Mouse (Mus musculus) lung, adult 2 months (tissue): ENCODE results near the gene Rock2. TPM values are rescaled to one million over a fixed set of nuclear protein-coding genes. Genes with fewer than 3 reads are reported as not detected.

Experiments used
- DNase-seq: peaks from one replicate; pipeline ENCODE4 v3.0.0; 2022
- H3K4me1 ChIP-seq: fragments of 200-500 bp; 2 replicates; pipeline ENCODE4 v1.6.1; 2011; ENCODE audit warnings: low read length; ENCODE audit not compliant: control insufficient read depth, insufficient read depth
- H3K4me3 ChIP-seq: fragments of 200-500 bp; replicated peaks from 2 replicates; pipeline ENCODE3; 2011; ENCODE audit warnings: low read depth, mild to moderate bottlenecking, control low read depth, low read length; ENCODE audit errors: extremely low read depth
- CTCF ChIP-seq: fragments of 200-500 bp; IDR thresholded peaks from 2 replicates; pipeline ENCODE4 v1.5.1; 2011; ENCODE audit warnings: mild to moderate bottlenecking, low read length, control low read depth; ENCODE audit not compliant: insufficient read depth
- POLR2A ChIP-seq: fragments of 200-500 bp; IDR thresholded peaks from 2 replicates; pipeline ENCODE4 v1.6.1; 2011; ENCODE audit warnings: low read depth, mild to moderate bottlenecking, control low read depth, low read length, borderline replicate concordance; ENCODE audit errors: extremely low read depth
- WGBS: fragments of 180-500 bp; shearing (Covaris S2); methylation state at CpG from one replicate; pipeline ENCODE4 v1.1.7; 2018; 5-methylcytosine and 5-hydroxymethylcytosine counted together
- polyA plus RNA-seq: library from polyadenylated mRNA; depleted of rRNA; stranded (reverse); fragments of >200 nt; gene quantifications from 2 replicates; pipeline ENCODE4 v1.2.3, GENCODE M21; 2012

Gene Rock2
- polyA plus RNA-seq, 1 experiment, result 11.4 TPM

DNA sequence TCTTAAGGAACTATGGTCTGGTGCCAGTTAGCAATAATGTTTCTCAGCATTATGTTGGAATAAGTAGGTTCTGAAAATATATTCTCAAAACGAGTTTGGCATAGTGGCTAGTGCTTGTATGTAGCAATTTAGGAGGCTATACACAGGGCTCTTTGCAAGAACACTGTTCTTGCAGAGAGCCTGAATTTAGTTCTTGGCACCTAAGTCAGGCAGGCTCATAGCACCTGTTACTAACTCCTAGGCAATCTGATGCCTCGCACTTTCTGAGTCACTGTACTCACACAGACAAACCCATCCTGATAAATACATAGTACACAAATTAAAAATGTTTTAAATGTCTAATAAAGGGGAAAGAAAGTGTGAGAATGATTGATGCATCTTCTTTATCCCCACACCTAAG lies 33.2 kb downstream of the Rock2 start:
- 76% methylated on average over 2 of the region's 2 CpGs for WGBS
- DNase-seq, result no peak
- no peak overlapping the region for H3K4me3 ChIP-seq
- H3K4me1 ChIP-seq, result peaks cover 3% of the 10 kb centered on the region; the same call in 1 of the 2 replicates
- TF ChIP-seq POLR2A, result no peak
- no peak for TF ChIP-seq CTCF

DNA sequence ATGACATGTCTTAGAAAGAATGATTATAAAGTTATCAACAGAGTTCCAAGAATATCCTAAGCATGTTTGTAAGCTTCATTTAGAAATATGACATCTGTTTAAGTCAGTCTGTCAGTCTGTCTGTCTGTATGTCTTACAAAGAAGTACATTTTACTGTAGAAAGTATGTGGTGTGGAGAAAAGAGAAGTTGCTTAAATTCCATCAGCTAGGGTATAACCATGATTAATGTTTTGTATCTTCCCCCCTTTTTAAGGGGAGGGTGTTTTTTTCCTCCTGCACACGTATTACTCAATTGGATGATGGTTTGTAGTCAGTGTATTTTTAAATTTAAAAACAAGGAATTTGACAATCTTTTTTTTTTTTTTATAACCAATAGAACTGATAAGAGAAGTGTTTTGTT lies 39.7 kb downstream of the Rock2 start:
- Histone ChIP-seq H3K4me1 (no peaks in the 10 kb centered on the region), H3K4me3 (no peak overlapping the region)
- no peak for DNase-seq
- 50% methylated on average over 1 of the region's 1 CpGs for WGBS
- no peak for TF ChIP-seq CTCF
- no peak for TF ChIP-seq POLR2A

DNA sequence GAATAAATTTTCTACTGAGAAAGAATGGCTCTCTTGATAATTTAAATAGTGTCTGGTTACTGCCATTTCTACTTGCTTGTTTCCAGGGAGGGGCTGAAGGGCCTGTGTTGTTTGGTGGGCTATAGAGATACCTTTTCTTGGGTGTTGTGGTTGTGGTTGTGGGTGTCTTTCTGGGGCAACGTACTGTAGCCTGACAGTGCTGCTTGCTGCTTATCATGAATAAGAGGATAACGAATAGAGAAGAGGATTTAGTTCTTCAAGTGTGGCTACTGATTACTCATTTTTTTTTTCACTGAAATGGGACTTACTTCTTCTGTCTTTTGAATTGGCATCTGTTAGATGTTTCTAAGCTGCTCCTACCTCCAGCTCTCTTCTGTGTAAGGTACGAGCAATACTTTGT lies 47.3 kb downstream of the Rock2 start:
- DNase-seq, result no peak

DNA sequence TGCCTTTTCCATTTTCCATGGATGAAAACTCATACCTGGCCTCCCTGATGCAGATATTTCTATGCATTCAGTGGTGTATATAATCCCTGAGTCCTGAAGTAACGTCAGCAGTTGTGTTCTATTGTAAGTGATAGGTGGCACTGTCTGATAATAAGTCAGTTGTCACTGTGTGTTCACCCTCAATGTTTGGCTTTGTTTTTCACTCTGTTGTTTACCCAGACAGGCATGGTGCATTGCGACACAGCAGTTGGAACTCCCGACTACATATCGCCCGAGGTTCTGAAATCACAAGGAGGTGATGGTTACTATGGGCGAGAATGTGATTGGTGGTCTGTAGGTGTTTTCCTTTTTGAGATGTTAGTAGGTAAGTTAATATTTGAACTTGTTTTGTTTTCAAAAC lies 53.5 kb downstream of the Rock2 start:
- H3K4me3 ChIP-seq, result no peak overlapping the region
- WGBS, result 67% methylated on average over 6 of the region's 6 CpGs
- H3K4me1 ChIP-seq, result no peaks in the 10 kb centered on the region
- no peak for TF ChIP-seq POLR2A
- no peak for TF ChIP-seq CTCF
- DNase-seq, result no peak

More for the DNA sequence above, 47.3 kb downstream of the Rock2 start:
- Histone ChIP-seq H3K4me1 (no peaks in the 10 kb centered on the region), H3K4me3 (no peak overlapping the region)
- WGBS, result 77% methylated on average over 3 of the region's 3 CpGs
- TF ChIP-seq POLR2A, result no peak
- TF ChIP-seq CTCF, result no peak

DNA sequence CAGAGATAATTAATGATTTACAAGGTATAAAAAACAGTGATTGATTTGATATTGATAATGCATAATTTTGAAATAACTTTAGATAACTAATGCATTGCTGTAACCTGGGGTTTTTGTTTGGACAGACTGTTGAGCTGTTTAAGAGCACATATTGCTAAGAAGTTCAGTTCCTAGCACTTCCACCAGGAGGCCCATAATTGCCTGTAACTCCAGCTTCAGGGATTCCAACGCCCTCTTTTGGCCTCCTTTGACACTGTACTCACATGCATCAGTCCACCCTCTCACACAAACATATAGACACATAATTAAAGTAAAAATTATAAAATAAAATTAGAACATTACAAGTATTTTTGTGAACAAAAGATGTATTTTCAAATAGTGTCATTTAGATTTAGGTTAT lies 64.2 kb downstream of the Rock2 start:
- no peak for TF ChIP-seq POLR2A
- 0 out of 2 replicates have a peak, but pooled peaks have one; percentile 8 for TF ChIP-seq CTCF
- WGBS, result 50% methylated on average over 1 of the region's 1 CpGs
- DNase-seq, result no peak
- Histone ChIP-seq H3K4me3 (no peak overlapping the region), H3K4me1 (no peaks in the 10 kb centered on the region)

DNA sequence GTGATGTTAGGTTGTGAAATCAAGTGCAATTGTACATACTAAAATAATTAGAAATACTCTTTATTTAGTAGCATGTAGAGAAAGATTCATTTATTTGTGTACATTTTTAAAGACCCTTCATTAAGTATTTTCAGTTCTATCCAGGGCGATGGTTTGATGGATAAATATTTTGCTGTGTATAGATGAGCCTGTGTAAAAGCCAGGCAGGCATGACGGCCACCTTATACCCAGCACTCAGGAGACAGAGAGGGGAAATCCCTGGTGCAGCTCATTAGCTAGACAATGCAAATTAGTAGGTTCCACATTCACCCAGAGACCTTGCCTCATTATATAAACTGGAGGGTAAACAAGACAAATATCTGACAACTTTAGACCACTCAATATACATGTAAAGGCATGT lies 68.7 kb downstream of the Rock2 start:
- no peak overlapping the region for H3K4me3 ChIP-seq
- DNase-seq, result no peak
- H3K4me1 ChIP-seq, result no peaks in the 10 kb centered on the region
- 81% methylated on average over 2 of the region's 2 CpGs for WGBS
- TF ChIP-seq POLR2A, result no peak
- no peak for TF ChIP-seq CTCF

DNA sequence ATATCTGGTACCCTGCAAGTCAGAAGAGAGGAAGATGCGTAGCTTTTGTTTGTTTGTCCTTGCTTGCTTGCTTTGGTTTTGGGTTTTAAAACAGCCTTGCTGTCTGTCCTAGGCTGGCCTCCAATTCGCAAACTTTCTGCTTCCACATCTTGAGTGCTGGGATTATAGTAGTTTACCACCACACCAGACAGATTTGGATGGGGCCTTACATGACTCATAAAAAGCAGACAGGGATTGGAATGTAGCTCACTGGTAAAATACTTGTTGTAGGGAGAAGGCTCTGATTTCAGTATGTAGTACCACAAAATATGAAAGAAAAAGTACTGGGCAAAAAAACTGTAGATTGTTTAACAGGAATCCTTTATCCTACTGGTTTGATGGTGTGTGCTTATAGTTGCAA lies 72.1 kb downstream of the Rock2 start:
- TF ChIP-seq CTCF (no peak), POLR2A (no peak)
- H3K4me3 ChIP-seq, result no peak overlapping the region
- no peak for DNase-seq
- no peaks in the 10 kb centered on the region for H3K4me1 ChIP-seq
- 95% methylated on average over 2 of the region's 2 CpGs for WGBS

DNA sequence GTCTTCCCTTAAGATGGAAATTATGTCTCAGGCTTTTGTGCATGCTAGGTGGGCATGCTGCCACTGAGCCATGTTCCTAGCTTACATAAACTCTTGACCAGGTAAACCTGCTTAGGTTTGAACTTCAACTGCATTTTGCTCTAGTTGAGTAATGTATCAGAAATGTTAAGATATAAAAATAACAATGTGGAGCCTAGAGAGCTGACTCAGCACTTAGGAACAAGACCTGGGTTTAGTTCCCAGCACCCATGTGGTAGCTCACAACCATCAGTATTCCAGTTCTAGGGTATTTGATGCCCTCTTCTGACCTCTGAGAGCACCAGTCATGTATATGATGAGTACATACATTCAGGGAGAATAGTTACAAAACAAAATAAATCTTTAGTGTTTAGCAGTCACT lies 82.4 kb downstream of the Rock2 start:
- no peak for DNase-seq
- Histone ChIP-seq H3K4me3 (no peak overlapping the region), H3K4me1 (no peaks in the 10 kb centered on the region)
- TF ChIP-seq POLR2A (no peak), CTCF (no peak)

DNA sequence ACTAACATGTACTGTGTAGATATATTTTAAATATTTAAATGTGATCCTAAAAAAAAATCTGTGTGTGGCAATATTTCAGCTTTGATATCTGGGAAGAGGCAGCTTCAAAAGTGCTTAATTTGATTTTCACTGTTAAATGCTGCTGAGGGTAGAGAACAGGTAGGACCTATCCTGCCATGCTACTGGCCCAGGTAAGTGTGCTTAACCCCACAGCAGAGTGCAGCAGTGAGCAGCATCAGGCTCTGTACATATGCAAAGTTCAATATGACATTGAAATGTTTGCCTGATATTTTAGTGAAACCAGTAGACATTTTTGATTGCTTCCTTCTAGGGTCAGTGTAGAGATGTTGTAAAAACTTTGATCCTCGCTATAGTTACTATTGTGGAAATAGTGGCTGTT lies 91.1 kb downstream of the Rock2 start:
- Histone ChIP-seq H3K4me1 (no peaks in the 10 kb centered on the region), H3K4me3 (no peak overlapping the region)
- TF ChIP-seq POLR2A, result no peak
- TF ChIP-seq CTCF, result peak; percentile 17; the same call in 1 of the 2 replicates
- DNase-seq, result no peak
- 93% methylated on average over 1 of the region's 1 CpGs for WGBS

DNA sequence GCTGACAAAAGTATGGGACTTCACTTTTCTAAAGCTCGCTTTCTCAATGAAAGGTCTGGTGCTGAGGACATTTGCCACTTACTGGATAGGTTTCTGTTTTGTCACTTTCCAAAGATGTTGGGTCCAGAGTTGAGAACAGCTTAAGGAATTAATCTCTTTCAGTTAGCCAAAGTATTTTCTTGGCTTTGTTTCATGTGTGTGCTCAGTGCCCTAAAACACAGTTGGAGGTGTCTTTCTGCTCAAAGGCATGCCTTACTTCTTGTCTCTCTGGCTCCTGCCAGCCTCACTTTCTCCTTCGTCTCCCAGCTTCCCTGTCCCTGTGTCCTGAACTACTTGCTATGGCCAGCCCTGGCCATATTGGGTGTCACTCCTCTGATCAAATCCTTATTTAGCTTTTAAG lies 96.7 kb downstream of the Rock2 start:
- 87% methylated on average over 2 of the region's 2 CpGs for WGBS
- no peak for DNase-seq
- Histone ChIP-seq H3K4me1 (no peaks in the 10 kb centered on the region), H3K4me3 (no peak overlapping the region)
- TF ChIP-seq POLR2A (no peak), CTCF (no peak)

DNA sequence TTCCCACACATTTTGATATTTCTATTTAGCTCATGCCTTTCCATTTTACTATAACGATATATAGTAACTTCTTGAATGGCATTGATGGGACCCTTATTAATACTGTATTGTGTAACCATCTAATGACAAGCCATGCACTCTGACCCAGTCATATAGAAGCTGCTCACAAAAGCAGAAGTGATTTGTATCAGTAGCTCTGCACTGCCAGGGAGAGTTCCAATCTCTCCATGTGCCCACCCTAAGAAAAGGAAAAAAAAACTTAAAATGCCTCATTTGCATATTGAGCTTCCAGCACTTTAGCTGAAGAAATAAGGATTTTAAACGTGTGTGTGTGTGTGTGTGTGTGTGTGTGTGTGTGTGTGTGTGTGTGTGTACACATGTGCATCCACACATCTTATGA lies 97.7 kb downstream of the Rock2 start:
- TF ChIP-seq CTCF (no peak), POLR2A (no peak)
- 89% methylated on average over 2 of the region's 2 CpGs for WGBS
- Histone ChIP-seq H3K4me3 (no peak overlapping the region), H3K4me1 (no peaks in the 10 kb centered on the region)
- DNase-seq, result no peak

DNA sequence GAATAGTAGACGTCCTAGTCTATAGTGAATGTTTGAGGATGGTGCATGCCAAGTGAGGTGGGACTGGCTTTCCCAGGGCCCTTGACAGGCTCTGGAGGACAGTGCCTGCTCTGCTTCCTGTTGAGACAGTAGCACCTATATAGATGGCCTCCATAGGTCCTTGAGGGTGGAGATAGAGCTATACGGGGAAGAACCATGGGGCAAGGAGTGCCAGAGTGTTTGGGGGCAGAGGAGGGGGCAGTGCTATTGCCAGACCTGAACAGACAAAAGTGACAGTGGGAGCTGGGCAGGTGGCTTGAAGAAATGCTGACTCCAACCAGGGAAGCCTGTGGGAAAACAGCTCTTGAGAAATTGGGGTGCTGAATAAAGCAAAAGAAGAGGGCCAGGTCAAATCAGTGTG lies 99.6 kb downstream of the Rock2 start:
- WGBS, result 56% methylated on average over 2 of the region's 2 CpGs
- DNase-seq, result no peak
- no peak for TF ChIP-seq POLR2A
- TF ChIP-seq CTCF, result no peak
- no peak overlapping the region for H3K4me3 ChIP-seq
- 0 out of 2 replicates have a peak, but pooled peaks cover 3% of the 10 kb centered on the region for H3K4me1 ChIP-seq
